In the genomic region with DNA sequence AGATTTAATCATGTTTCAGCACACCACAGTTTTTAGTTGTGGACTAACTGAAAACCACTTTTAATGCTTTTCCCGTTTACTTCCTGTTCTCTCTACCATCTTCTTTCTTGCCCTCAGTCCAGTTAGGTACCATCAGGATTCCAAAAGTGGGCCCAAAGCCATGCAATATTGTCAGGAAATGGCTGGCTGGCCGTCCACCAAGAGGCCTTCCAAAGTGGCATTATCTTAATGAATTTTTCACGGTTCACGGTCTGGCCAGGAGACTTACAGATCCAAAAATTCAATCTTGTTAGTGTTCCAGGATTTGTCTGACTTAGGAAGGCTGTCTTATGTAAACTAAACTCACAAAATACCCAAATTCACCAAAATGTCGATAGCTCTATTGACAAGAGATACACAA, we compare ENCODE assay signal across 21 mouse cellular contexts.
DNase-seq lines count a peak whose midpoint lies in the region; ATAC-seq and TF ChIP-seq lines count a peak whose summit lies in the region.
"Had no signal": no experiment of that assay in that cellular context is flagged by ENCODE, and none has a peak within 500 bp of the region (broad histone marks: within the 10 kb centered on the region; RNA-seq: fewer than 3 reads in every experiment).

No protein-coding gene starts in this region.

- no peak overlapping the region for H3K4me2 ChIP-seq in hindbrain, postnatal 0 days (ENCODE audit: low read depth, low read length)
- H3K4me2 ChIP-seq in hindbrain, embryonic 16.5 days (ENCODE audit: low read length), result no peak overlapping the region
- no peak overlapping the region for H3K4me2 ChIP-seq in lung, embryonic 16.5 days (ENCODE audit: low read depth, low read length)
- H3K4me2 ChIP-seq: forebrain, embryonic 15.5 days; hindbrain, embryonic 13.5 days; limb, embryonic 13.5 days; midbrain, embryonic 15.5 days had no signal

- no peaks in the 10 kb centered on the region for H3K9me3 ChIP-seq in hindbrain, postnatal 0 days (ENCODE audit: low read length)
- no peaks in the 10 kb centered on the region for H3K9me3 ChIP-seq in hindbrain, embryonic 16.5 days (ENCODE audit: control insufficient read depth, low read length)
- H3K9me3 ChIP-seq in lung, embryonic 16.5 days (ENCODE audit: control insufficient read depth, low read length), result no peaks in the 10 kb centered on the region
- H3K9me3 ChIP-seq in limb, embryonic 10.5 days (replicated peaks), result no peaks in the 10 kb centered on the region
- H3K9me3 ChIP-seq: forebrain, embryonic 15.5 days; G1E; limb, embryonic 13.5 days; midbrain, embryonic 15.5 days had no signal

- no peak overlapping the region for H3K4me3 ChIP-seq in hindbrain, postnatal 0 days (ENCODE audit: low read length)
- H3K4me3 ChIP-seq in hindbrain, embryonic 16.5 days (ENCODE audit: low read length), result no peak overlapping the region
- H3K4me3 ChIP-seq in lung, embryonic 16.5 days (ENCODE audit: low read length), result no peak overlapping the region
- no peak overlapping the region for H3K4me3 ChIP-seq in limb, embryonic 10.5 days
- H3K4me3 ChIP-seq: forebrain, embryonic 15.5 days; hindbrain, embryonic 13.5 days; limb, embryonic 13.5 days; megakaryocyte, embryonic 14.5 days; midbrain, embryonic 15.5 days had no signal

- no peak overlapping the region for H3K27ac ChIP-seq in hindbrain, postnatal 0 days
- H3K27ac ChIP-seq in hindbrain, embryonic 16.5 days (ENCODE audit: low read depth, low read length), result no peak overlapping the region
- H3K27ac ChIP-seq in lung, embryonic 16.5 days (ENCODE audit: low read length), result peak overlapping the region; percentile 86
- no peak overlapping the region for H3K27ac ChIP-seq in limb, embryonic 10.5 days
- H3K27ac ChIP-seq: forebrain, embryonic 15.5 days; hindbrain, embryonic 13.5 days; kidney, postnatal 0 days; limb, embryonic 13.5 days; liver, embryonic 14.5 days; midbrain, embryonic 15.5 days had no signal

- H3K4me1 ChIP-seq in hindbrain, postnatal 0 days (ENCODE audit: insufficient read depth, low read length), result 0 out of 2 replicates have a peak, but pooled peaks cover 9% of the 10 kb centered on the region
- peaks cover 10% of the 10 kb centered on the region for H3K4me1 ChIP-seq in hindbrain, embryonic 16.5 days (ENCODE audit: control insufficient read depth, insufficient read depth, low read depth, low read length)
- peaks cover 16% of the 10 kb centered on the region for H3K4me1 ChIP-seq in lung, embryonic 16.5 days (replicated peaks; ENCODE audit: control insufficient read depth, insufficient read depth, low read length)
- peaks cover 26% of the 10 kb centered on the region for H3K4me1 ChIP-seq in limb, embryonic 10.5 days
- H3K4me1 ChIP-seq: megakaryocyte, embryonic 14.5 days had no signal

- peak; percentile 63 for DNase-seq in hindbrain, postnatal 0 days (ENCODE audit: low spot score)
- DNase-seq in lung, adult 18-20 months, result no peak
- DNase-seq in adipocyte (ENCODE audit: low spot score), result peak; percentile 20
- DNase-seq in limb, embryonic 10.5 days (ENCODE audit: low spot score), result peak; percentile 21
- DNase-seq: adrenal gland, postnatal 14 days; cerebellum, adult 11-12 months; gastrocnemius, postnatal 10 days; heart, postnatal 36 days; thymus, postnatal 14 days had no signal

- H3K9ac ChIP-seq in hindbrain, postnatal 0 days (replicated peaks; ENCODE audit: low read length), result no peak overlapping the region
- no peak overlapping the region for H3K9ac ChIP-seq in hindbrain, embryonic 16.5 days (ENCODE audit: low read depth, low read length)
- H3K9ac ChIP-seq in lung, embryonic 16.5 days (ENCODE audit: low read length), result no peak overlapping the region
- H3K9ac ChIP-seq: forebrain, embryonic 15.5 days; hindbrain, embryonic 13.5 days; limb, embryonic 13.5 days; liver, embryonic 14.5 days; midbrain, embryonic 15.5 days had no signal

- H3K27me3 ChIP-seq in hindbrain, postnatal 0 days (ENCODE audit: insufficient read depth, low read length), result no peaks in the 10 kb centered on the region
- no peaks in the 10 kb centered on the region for H3K27me3 ChIP-seq in hindbrain, embryonic 16.5 days (replicated peaks; ENCODE audit: control insufficient read depth, insufficient read depth, low read length)
- H3K27me3 ChIP-seq in lung, embryonic 16.5 days (ENCODE audit: control insufficient read depth, insufficient read depth, low read depth, low read length), result no peaks in the 10 kb centered on the region
- no peaks in the 10 kb centered on the region for H3K27me3 ChIP-seq in limb, embryonic 10.5 days (ENCODE audit: low read depth, poor library complexity, severe bottlenecking)
- H3K27me3 ChIP-seq: CH12.LX; forebrain, embryonic 15.5 days; hindbrain, embryonic 13.5 days; limb, embryonic 13.5 days; midbrain, embryonic 15.5 days had no signal

- TF ChIP-seq CTCF in hindbrain, postnatal 0 days (IDR thresholded peaks at IDR 0.05; ENCODE audit: low read depth), result no peak

- 44% methylated on average over 5 of the region's 5 CpGs for WGBS in hindbrain, postnatal 0 days
- 51% methylated on average over 5 of the region's 5 CpGs for WGBS in hindbrain, embryonic 16.5 days
- 49% methylated on average over 5 of the region's 5 CpGs for WGBS in lung, embryonic 16.5 days
- WGBS in limb, embryonic 10.5 days, result 88% methylated on average over 5 of the region's 5 CpGs

- ATAC-seq in hindbrain, postnatal 0 days, result no peak
- ATAC-seq in hindbrain, embryonic 16.5 days, result no peak
- ATAC-seq in lung, embryonic 16.5 days (ENCODE audit: low read depth), result no peak
- no peak for ATAC-seq in megakaryocyte progenitor cell, adult 5-6 weeks (replicated peaks; ENCODE audit: poor library complexity)
- ATAC-seq: forebrain, embryonic 15.5 days; midbrain, embryonic 15.5 days had no signal

- no peaks in the 10 kb centered on the region for H3K36me3 ChIP-seq in hindbrain, postnatal 0 days (ENCODE audit: insufficient read depth, low read length)
- no peaks in the 10 kb centered on the region for H3K36me3 ChIP-seq in hindbrain, embryonic 16.5 days (ENCODE audit: control insufficient read depth, insufficient read depth, low read length)
- H3K36me3 ChIP-seq in lung, embryonic 16.5 days (ENCODE audit: control insufficient read depth, insufficient read depth, low read length), result no peaks in the 10 kb centered on the region
- H3K36me3 ChIP-seq in limb, embryonic 10.5 days, result no peaks in the 10 kb centered on the region
- H3K36me3 ChIP-seq: forebrain, embryonic 15.5 days; G1E; hindbrain, embryonic 13.5 days; limb, embryonic 13.5 days; midbrain, embryonic 15.5 days had no signal

Comparison
In these comparisons a context has a peak if more than half of its experiments do, and no peak if none do; other contexts are left out.
1. DNase-seq: peak in hindbrain, postnatal 0 days (single experiment), adipocyte (single experiment) and limb, embryonic 10.5 days (single experiment); none in lung, adult 18-20 months (0 of 2).